Mouse (Mus musculus): ENCODE measurements around the gene Morf4l1. TPM values are rescaled to one million over a fixed set of nuclear protein-coding genes. Genes with fewer than 3 reads are reported as not detected.
"Not testable (repeated sequence)": the region's sequence is repeated elsewhere in the genome, so short reads cannot be mapped to it uniquely, and the experiment has no call there.

Gene Morf4l1
- polyA plus RNA-seq, 1 experiment from 2014 or later: 519 TPM

- peak; percentile 75; the same call in 1 of the 2 replicates for ATAC-seq (ENCODE audit: low read depth)
- H3K27ac ChIP-seq (replicated peaks): no peak overlapping the region
Measured at GRCm38 (mm10) chr9:90054371-90055145, 60.0 kb downstream of the Morf4l1 start.

GRCm38 (mm10) chr9:90053852-90054251 lies 60.7 kb downstream of the Morf4l1 start, which contains the start of gene Ctsh:
Ctsh (plus strand) TSS chr9:90054152.
- Histone ChIP-seq H3K4me1 (replicated peaks) (peaks cover 11% of the 10 kb centered on the region), H3K27ac (replicated peaks) (no peak within 1 kb of the TSS), H3K36me3 (no peaks in the 10 kb centered on the region), H3K9ac (peak within 1 kb of the TSS; percentile 65), H3K27me3 (peaks cover 16% of the 10 kb centered on the region), H3K9me3 (no peaks in the 10 kb centered on the region), H3K4me3 (peak within 1 kb of the TSS; percentile 41), H3K4me2 (peak within 1 kb of the TSS; percentile 69)
- no peak for ATAC-seq (ENCODE audit: low read depth)
- WGBS: 84% methylated on average over 2 of the region's 2 CpGs

More at GRCm38 (mm10) chr9:90054371-90055145, 60.0 kb downstream of the Morf4l1 start:
- no peaks in the 10 kb centered on the region for H3K9me3 ChIP-seq
- H3K36me3 ChIP-seq: no peaks in the 10 kb centered on the region
- H3K4me2 ChIP-seq: peak overlapping the region; percentile 69
- H3K4me3 ChIP-seq: peak overlapping the region; percentile 41
- H3K4me1 ChIP-seq (replicated peaks): peaks cover 11% of the 10 kb centered on the region
- H3K27me3 ChIP-seq: peaks cover 16% of the 10 kb centered on the region
- H3K9ac ChIP-seq: peak overlapping the region; percentile 65
- under 1% methylated on average over 37 of the region's 37 CpGs for WGBS

GRCm38 (mm10) chr9:90047937-90048627 lies 66.5 kb downstream of the Morf4l1 start:
- Histone ChIP-seq H3K9ac (no peak overlapping the region), H3K27me3 (no peaks in the 10 kb centered on the region), H3K36me3 (no peaks in the 10 kb centered on the region), H3K27ac (replicated peaks) (no peak overlapping the region), H3K4me2 (no peak overlapping the region), H3K4me1 (replicated peaks) (no peaks in the 10 kb centered on the region), H3K4me3 (no peak overlapping the region), H3K9me3 (peaks cover 4% of the 10 kb centered on the region; the same call in 1 of the 2 replicates)
- ATAC-seq (ENCODE audit: low read depth): no peak
- 69% methylated on average over 5 of the region's 5 CpGs for WGBS

- no peaks in the 10 kb centered on the region for H3K4me1 ChIP-seq (replicated peaks)
- peaks cover 4% of the 10 kb centered on the region; the same call in 1 of the 2 replicates for H3K9me3 ChIP-seq
- ATAC-seq (ENCODE audit: low read depth): no peak
- no peak overlapping the region for H3K4me2 ChIP-seq
- 89% methylated on average over 7 of the region's 7 CpGs for whole genome bisulfite sequencing
- no peak overlapping the region for H3K9ac ChIP-seq
- H3K27ac ChIP-seq (replicated peaks): no peak overlapping the region
- H3K36me3 ChIP-seq: no peaks in the 10 kb centered on the region
- H3K4me3 ChIP-seq: no peak overlapping the region
- no peaks in the 10 kb centered on the region for H3K27me3 ChIP-seq
Measured at GRCm38 (mm10) chr9:90045191-90045590, 69.4 kb downstream of the Morf4l1 start.

- not testable (repeated sequence) for H3K27ac ChIP-seq (replicated peaks); H3K4me1 ChIP-seq (replicated peaks); H3K9me3 ChIP-seq; H3K4me2 ChIP-seq; H3K36me3 ChIP-seq; ATAC-seq (ENCODE audit: low read depth); H3K9ac ChIP-seq; H3K4me3 ChIP-seq; H3K27me3 ChIP-seq
- 95% methylated on average over 8 of the region's 8 CpGs for WGBS
Measured at GRCm38 (mm10) chr9:90042906-90043305, 71.7 kb downstream of the Morf4l1 start.

Other genes with a start within 250 kb of the Morf4l1 start
- 1.3 and 2.8 TPM in 2 replicates for gene Rasgrf1, start 204.9 kb downstream of the Morf4l1 start, polyA plus RNA-seq (2015; fragmentation: Nextera tagmentation; extraction: Ambion mirVana)
- 29.5 and 34.0 TPM in 2 replicates for gene Ctsh, start 60.6 kb downstream of the Morf4l1 start, polyA plus RNA-seq (2015; fragmentation: Nextera tagmentation; extraction: Ambion mirVana)
- gene Adamts7, start 48.3 kb upstream of the Morf4l1 start, polyA plus RNA-seq (2015; fragmentation: Nextera tagmentation; extraction: Ambion mirVana): 11.2 and 13.2 TPM in 2 replicates
- 6.8 and 7.3 TPM in 2 replicates for gene Tbc1d2b, start 156.0 kb upstream of the Morf4l1 start, polyA plus RNA-seq (2015; fragmentation: Nextera tagmentation; extraction: Ambion mirVana)

Measured in neural tube, embryonic 13.5 days (tissue).